Mouse (Mus musculus): Measurements from ENCODE around the gene Dnajb4. TPM values are rescaled to one million over a fixed set of nuclear protein-coding genes. Genes with fewer than 3 reads are reported as not detected.
"Not testable (repeated sequence)": the region's sequence is repeated elsewhere in the genome, so short reads cannot be mapped to it uniquely, and the experiment has no call there.

The Dnajb4 gene
- polyA plus RNA-seq, 1 experiment = 12.6 TPM

GRCm38 (mm10) chr3:152147085-152147831, 62.8 kb downstream of the Dnajb4 start:
- no peak for DNase-seq (ENCODE audit: low read depth)

GRCm38 (mm10) chr3:152145186-152145585, 64.9 kb downstream of the Dnajb4 start:
- DNase-seq (ENCODE audit: low read depth) = no peak

GRCm38 (mm10) chr3:152142989-152143695, 67.0 kb downstream of the Dnajb4 start:
- DNase-seq (ENCODE audit: low read depth) = no peak

- no peak for DNase-seq (ENCODE audit: low read depth)
Observed at GRCm38 (mm10) chr3:152142146-152142545, 68.0 kb downstream of the Dnajb4 start.

GRCm38 (mm10) chr3:152139308-152139707, 70.8 kb downstream of the Dnajb4 start:
- not testable (repeated sequence) for DNase-seq (ENCODE audit: low read depth)

- DNase-seq (ENCODE audit: low read depth) = not testable (repeated sequence)
Observed at GRCm38 (mm10) chr3:152136106-152136505, 74.0 kb downstream of the Dnajb4 start.

GRCm38 (mm10) chr3:152133621-152134020, 76.5 kb downstream of the Dnajb4 start:
- no peak for DNase-seq (ENCODE audit: low read depth)

- DNase-seq (ENCODE audit: low read depth) = no peak
Observed at GRCm38 (mm10) chr3:152130963-152131362, 79.1 kb downstream of the Dnajb4 start.

- not testable (repeated sequence) for DNase-seq (ENCODE audit: low read depth)
Observed at GRCm38 (mm10) chr3:152129426-152129825, 80.7 kb downstream of the Dnajb4 start.

- DNase-seq (ENCODE audit: low read depth) = no peak
Observed at GRCm38 (mm10) chr3:152128631-152129030, 81.5 kb downstream of the Dnajb4 start.

Other genes starting within 250 kb of the Dnajb4 start
- 3.7 and 7.1 TPM in 2 replicates for gene Gipc2, start 44.1 kb downstream of the Dnajb4 start, polyA plus RNA-seq (2012; rRNA removed)
- 63.2 and 63.5 TPM in 2 replicates for gene Fubp1, start 120 bp upstream of the Dnajb4 start, polyA plus RNA-seq (2012; rRNA removed)
- 0.47 and 0.84 TPM in 2 replicates for gene Nexn, start 56.0 kb upstream of the Dnajb4 start, polyA plus RNA-seq (2012; rRNA removed)
- 15.5 and 25.4 TPM in 2 replicates for gene Miga1, start 130.1 kb upstream of the Dnajb4 start, polyA plus RNA-seq (2012; rRNA removed)
- gene Usp33, start 136.2 kb upstream of the Dnajb4 start, polyA plus RNA-seq (2012; rRNA removed) = 25.9 and 34.2 TPM in 2 replicates
- 23.4 and 29.8 TPM in 2 replicates for gene Zzz3, start 185.2 kb upstream of the Dnajb4 start, polyA plus RNA-seq (2012; rRNA removed)